Mouse (Mus musculus): ENCODE data around the gene Fgf2. TPM values are rescaled to one million over a fixed set of nuclear protein-coding genes. Genes with fewer than 3 reads are reported as not detected.

Fgf2 gene
- polyA plus RNA-seq, 1 experiment from 2014 or later, result 1.3 TPM

- no peak overlapping the region for H3K27ac ChIP-seq
- H3K9ac ChIP-seq (ENCODE audit: low read depth, low read length), result no peak overlapping the region
Measured at GRCm38 (mm10) chr3:37313371-37313770, 34.8 kb upstream of the Fgf2 start.

GRCm38 (mm10) chr3:37316233-37316632, 31.9 kb upstream of the Fgf2 start:
- Histone ChIP-seq H3K27me3 (ENCODE audit: insufficient read depth, low read length) (no peaks in the 10 kb centered on the region), H3K9me3 (replicated peaks; ENCODE audit: low read length) (no peaks in the 10 kb centered on the region), H3K9ac (ENCODE audit: low read depth, low read length) (no peak overlapping the region), H3K4me1 (replicated peaks; ENCODE audit: insufficient read depth, low read length) (0 out of 2 replicates have a peak, but pooled peaks cover 6% of the 10 kb centered on the region), H3K36me3 (ENCODE audit: insufficient read depth, low read length) (0 out of 2 replicates have a peak, but pooled peaks cover 3% of the 10 kb centered on the region), H3K4me2 (ENCODE audit: low read length) (no peak overlapping the region), H3K27ac (no peak overlapping the region), H3K4me3 (replicated peaks; ENCODE audit: low read depth, low read length) (no peak overlapping the region)
- WGBS, result 83% methylated on average over 1 of the region's 1 CpGs
- no peak for ATAC-seq (replicated peaks; ENCODE audit: low FRiP score, low read depth)
- no peak for TF ChIP-seq CTCF (IDR thresholded peaks at IDR 0.05; ENCODE audit: low read depth)
- DNase-seq (ENCODE audit: low spot score), result no peak

More at GRCm38 (mm10) chr3:37313371-37313770, 34.8 kb upstream of the Fgf2 start:
- Histone ChIP-seq H3K4me2 (ENCODE audit: low read length) (peak overlapping the region; percentile 65), H3K36me3 (ENCODE audit: insufficient read depth, low read length) (no peaks in the 10 kb centered on the region), H3K27me3 (ENCODE audit: insufficient read depth, low read length) (no peaks in the 10 kb centered on the region), H3K9me3 (replicated peaks; ENCODE audit: low read length) (no peaks in the 10 kb centered on the region), H3K4me1 (replicated peaks; ENCODE audit: insufficient read depth, low read length) (0 out of 2 replicates have a peak, but pooled peaks cover 6% of the 10 kb centered on the region), H3K4me3 (replicated peaks; ENCODE audit: low read depth, low read length) (peak overlapping the region; percentile 90)
- TF ChIP-seq CTCF (IDR thresholded peaks at IDR 0.05; ENCODE audit: low read depth), result no peak
- WGBS, result 7% methylated on average over 1 of the region's 1 CpGs
- DNase-seq (ENCODE audit: low spot score) (peak; percentile 33), ATAC-seq (replicated peaks; ENCODE audit: low FRiP score, low read depth) (no peak)

- Histone ChIP-seq H3K9ac (ENCODE audit: low read depth, low read length) (no peak overlapping the region), H3K4me1 (replicated peaks; ENCODE audit: insufficient read depth, low read length) (no peaks in the 10 kb centered on the region), H3K9me3 (replicated peaks; ENCODE audit: low read length) (no peaks in the 10 kb centered on the region), H3K4me2 (ENCODE audit: low read length) (no peak overlapping the region), H3K4me3 (replicated peaks; ENCODE audit: low read depth, low read length) (no peak overlapping the region), H3K27me3 (ENCODE audit: insufficient read depth, low read length) (no peaks in the 10 kb centered on the region), H3K27ac (no peak overlapping the region), H3K36me3 (ENCODE audit: insufficient read depth, low read length) (0 out of 2 replicates have a peak, but pooled peaks cover 2% of the 10 kb centered on the region)
- ATAC-seq (replicated peaks; ENCODE audit: low FRiP score, low read depth) (no peak), DNase-seq (ENCODE audit: low spot score) (peak; percentile 74)
- 28% methylated on average over 3 of the region's 3 CpGs for WGBS
- TF ChIP-seq CTCF (IDR thresholded peaks at IDR 0.05; ENCODE audit: low read depth), result peak; percentile 75
Measured at GRCm38 (mm10) chr3:37324310-37324709, 23.8 kb upstream of the Fgf2 start.

GRCm38 (mm10) chr3:37325317-37326112, 22.6 kb upstream of the Fgf2 start:
- H3K27ac ChIP-seq, result no peak overlapping the region
- no peaks in the 10 kb centered on the region for H3K4me1 ChIP-seq (replicated peaks; ENCODE audit: insufficient read depth, low read length)
- no peak for DNase-seq (ENCODE audit: low spot score)
- no peaks in the 10 kb centered on the region for H3K27me3 ChIP-seq (ENCODE audit: insufficient read depth, low read length)
- TF ChIP-seq CTCF (IDR thresholded peaks at IDR 0.05; ENCODE audit: low read depth), result no peak
- no peak overlapping the region for H3K4me2 ChIP-seq (ENCODE audit: low read length)
- H3K9me3 ChIP-seq (replicated peaks; ENCODE audit: low read length), result no peaks in the 10 kb centered on the region
- ATAC-seq (replicated peaks; ENCODE audit: low FRiP score, low read depth), result no peak
- 63% methylated on average over 5 of the region's 5 CpGs for WGBS
- H3K36me3 ChIP-seq (ENCODE audit: insufficient read depth, low read length), result no peaks in the 10 kb centered on the region
- no peak overlapping the region for H3K9ac ChIP-seq (ENCODE audit: low read depth, low read length)
- no peak overlapping the region for H3K4me3 ChIP-seq (replicated peaks; ENCODE audit: low read depth, low read length)

- WGBS, result 79% methylated on average over 3 of the region's 3 CpGs
- TF ChIP-seq CTCF (IDR thresholded peaks at IDR 0.05; ENCODE audit: low read depth), result no peak
- no peak for ATAC-seq (replicated peaks; ENCODE audit: low FRiP score, low read depth)
Measured at GRCm38 (mm10) chr3:37326627-37327026, 21.5 kb upstream of the Fgf2 start.

GRCm38 (mm10) chr3:37328489-37328888, 19.7 kb upstream of the Fgf2 start:
- TF ChIP-seq CTCF (IDR thresholded peaks at IDR 0.05; ENCODE audit: low read depth), result no peak
- Histone ChIP-seq H3K4me1 (replicated peaks; ENCODE audit: insufficient read depth, low read length) (no peaks in the 10 kb centered on the region), H3K4me3 (replicated peaks; ENCODE audit: low read depth, low read length) (no peak overlapping the region), H3K9me3 (replicated peaks; ENCODE audit: low read length) (no peaks in the 10 kb centered on the region), H3K9ac (ENCODE audit: low read depth, low read length) (no peak overlapping the region), H3K36me3 (ENCODE audit: insufficient read depth, low read length) (no peaks in the 10 kb centered on the region), H3K27ac (no peak overlapping the region), H3K4me2 (ENCODE audit: low read length) (no peak overlapping the region), H3K27me3 (ENCODE audit: insufficient read depth, low read length) (no peaks in the 10 kb centered on the region)
- 68% methylated on average over 2 of the region's 2 CpGs for WGBS
- ATAC-seq (replicated peaks; ENCODE audit: low FRiP score, low read depth) (no peak), DNase-seq (ENCODE audit: low spot score) (no peak)

More at GRCm38 (mm10) chr3:37326627-37327026, 21.5 kb upstream of the Fgf2 start:
- H3K4me3 ChIP-seq (replicated peaks; ENCODE audit: low read depth, low read length), result no peak overlapping the region
- no peaks in the 10 kb centered on the region for H3K27me3 ChIP-seq (ENCODE audit: insufficient read depth, low read length)
- no peaks in the 10 kb centered on the region for H3K36me3 ChIP-seq (ENCODE audit: insufficient read depth, low read length)
- no peak overlapping the region for H3K4me2 ChIP-seq (ENCODE audit: low read length)
- no peaks in the 10 kb centered on the region for H3K4me1 ChIP-seq (replicated peaks; ENCODE audit: insufficient read depth, low read length)
- DNase-seq (ENCODE audit: low spot score), result no peak
- no peak overlapping the region for H3K27ac ChIP-seq
- H3K9me3 ChIP-seq (replicated peaks; ENCODE audit: low read length), result no peaks in the 10 kb centered on the region
- H3K9ac ChIP-seq (ENCODE audit: low read depth, low read length), result no peak overlapping the region

Measured in kidney, postnatal 0 days (tissue).